In the genomic region with DNA sequence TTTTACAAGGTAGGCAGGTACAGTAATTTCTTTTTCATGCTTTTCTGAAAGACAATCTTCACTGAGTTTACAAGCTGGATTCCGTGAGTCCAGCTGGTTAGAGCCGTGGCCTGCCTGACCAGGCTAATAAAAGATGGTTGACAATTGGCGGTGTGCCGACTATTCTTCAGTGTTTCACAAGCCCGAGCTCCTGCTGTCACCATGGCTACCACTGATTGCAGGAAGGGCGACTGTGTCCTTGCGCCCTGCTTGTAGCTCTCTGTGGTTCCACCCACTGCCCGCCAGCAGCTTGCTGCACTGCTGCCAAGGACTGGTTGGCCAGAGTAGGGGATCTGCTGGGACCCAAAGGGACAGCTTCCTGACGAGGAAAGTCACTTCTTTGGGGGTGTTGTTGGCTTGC, we compare ENCODE assay signal across 8 mouse cellular contexts. TPM values are rescaled to one million over a fixed set of nuclear protein-coding genes. Genes with fewer than 3 reads are reported as not detected.
A peak's percentile ranks its signal among the peaks of the same experiment; 100 is the strongest.
DNase-seq lines count a peak whose midpoint lies in the region; ATAC-seq lines count a peak whose summit lies in the region.

No protein-coding gene starts in this region.

- H3K9ac ChIP-seq in hindbrain, embryonic 15.5 days: no peak overlapping the region

- peak overlapping the region; percentile 30 for H3K4me2 ChIP-seq in hindbrain, embryonic 15.5 days

- 10% methylated on average over 9 of the region's 9 CpGs for WGBS in hindbrain, embryonic 15.5 days

- no peaks in the 10 kb centered on the region for H3K9me3 ChIP-seq in hindbrain, embryonic 15.5 days

- peak; percentile 91 to 97 for DNase-seq in adrenal gland, adult (ENCODE audit: inconsistent age in 2 of 2, low spot score in 1 of 2)
- peak; percentile 31 for DNase-seq in cerebellum, adult 8-10 months
- DNase-seq in gastrocnemius, postnatal 14 days: peak; percentile 83
- DNase-seq in layer of hippocampus, postnatal 10 days (ENCODE audit: low spot score in 2 of 2): peak; percentile 80 to 83
- peak; percentile 87 to 92 for DNase-seq in lung, postnatal 4 days
- peak; percentile 78 for DNase-seq in skeletal muscle tissue, adult 2 months (ENCODE audit: low read depth, low spot score)
- DNase-seq in thymus, adult 18-20 months: no peak

- H3K36me3 ChIP-seq in hindbrain, embryonic 15.5 days: no peaks in the 10 kb centered on the region

- peaks cover 29% of the 10 kb centered on the region for H3K4me1 ChIP-seq in hindbrain, embryonic 15.5 days (replicated peaks)

- no peak overlapping the region for H3K4me3 ChIP-seq in hindbrain, embryonic 15.5 days

- peak overlapping the region; percentile 81 for H3K27ac ChIP-seq in hindbrain, embryonic 15.5 days (replicated peaks)

- intact Hi-C loops in gastrocnemius, postnatal 14 days (cut with DNase I; ENCODE audit: low total_unique reads): no loop called here

- ATAC-seq in hindbrain, embryonic 15.5 days (ENCODE audit: low FRiP score, low read depth): peak; percentile 87

- no peaks in the 10 kb centered on the region for H3K27me3 ChIP-seq in hindbrain, embryonic 15.5 days

RNA-seq across cellular contexts. Expression of a gene that starts 7.2 kb away (rescaled TPM):
- total RNA-seq in gastrocnemius, postnatal 14 days (2021): 10 to 100 TPM; 66.4 to 98.1 TPM
- 4.4 TPM in 2 replicates for polyA plus RNA-seq in hindbrain, embryonic 15.5 days (2015; fragmentation: Nextera tagmentation; extraction: Ambion mirVana)
- total RNA-seq in layer of hippocampus, postnatal 10 days (2021): 1 to 10 TPM; 4.9 to 5.5 TPM

RNA-seq across cellular contexts. Expression of a gene that starts 9.0 kb away (rescaled TPM):
- 1 to 10 TPM; 6.5 to 7.2 TPM for total RNA-seq in gastrocnemius, postnatal 14 days (2021)
- 12.8 and 13.5 TPM in 2 replicates for polyA plus RNA-seq in hindbrain, embryonic 15.5 days (2015; fragmentation: Nextera tagmentation; extraction: Ambion mirVana)
- 1 to 10 TPM; 4.3 to 5.4 TPM for total RNA-seq in layer of hippocampus, postnatal 10 days (2021)

RNA-seq across cellular contexts. Expression of a gene that starts 11.2 kb away (rescaled TPM):
- total RNA-seq in gastrocnemius, postnatal 14 days (2021): 1 to 10 TPM; 1.1 to 1.5 TPM
- 6.4 and 7.4 TPM in 2 replicates for polyA plus RNA-seq in hindbrain, embryonic 15.5 days (2015; fragmentation: Nextera tagmentation; extraction: Ambion mirVana)
- 1 to 10 TPM; 4.1 to 5.5 TPM for total RNA-seq in layer of hippocampus, postnatal 10 days (2021)

RNA-seq across cellular contexts. Expression of a gene that starts 47.8 kb away (rescaled TPM):
- total RNA-seq in gastrocnemius, postnatal 14 days (2021): not detected
- 85.9 and 93.9 TPM in 2 replicates for polyA plus RNA-seq in hindbrain, embryonic 15.5 days (2015; fragmentation: Nextera tagmentation; extraction: Ambion mirVana)
- 100 to 1,000 TPM; 134 to 141 TPM for total RNA-seq in layer of hippocampus, postnatal 10 days (2021)

Comparison
In these comparisons a context has a peak if more than half of its experiments do, and no peak if none do; other contexts are left out.
1. DNase-seq: peak in adrenal gland, adult (2 of 2), cerebellum, adult 8-10 months (single experiment), gastrocnemius, postnatal 14 days (single experiment), layer of hippocampus, postnatal 10 days (2 of 2), lung, postnatal 4 days (2 of 2) and skeletal muscle tissue, adult 2 months (single experiment); none in thymus, adult 18-20 months (0 of 2).
2. RNA of a gene that starts 7.2 kb away (total RNA-seq): 66.4 to 98.1 TPM in gastrocnemius, postnatal 14 days; 4.9 to 5.5 TPM in layer of hippocampus, postnatal 10 days; every median in the first group is over 10 times any median in the second.